Mouse (Mus musculus) adrenal gland, adult (tissue): ENCODE measurements around the gene Ppp1r11.

ENCODE experiments used
- DNase-seq, 2 experiments: peaks; one replicate each; pipeline ENCODE4 v3.0.0; 2022 to 2023; ENCODE audit warnings: low spot score in 1 of 2; ENCODE audit not compliant: inconsistent age in 2 of 2

Ppp1r11 gene

DNA sequence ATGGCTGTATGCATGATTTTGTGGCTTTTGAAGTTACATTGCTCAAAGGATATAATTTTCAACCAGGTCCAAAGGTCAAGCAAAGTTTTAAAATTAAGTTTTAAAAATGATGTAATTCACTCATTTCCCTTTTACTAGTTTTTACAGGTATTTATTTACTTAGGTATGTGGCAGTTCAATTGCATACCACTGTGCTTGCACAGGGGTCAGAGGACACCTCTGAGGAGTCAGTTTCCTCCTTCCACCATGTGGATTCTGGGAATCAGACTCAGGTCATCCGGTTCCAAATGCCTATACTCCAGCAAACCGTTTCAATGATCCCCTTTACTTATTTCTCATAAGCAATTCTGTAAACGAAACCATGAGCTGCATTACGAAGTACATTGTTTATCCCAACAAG, 28.8 kb downstream of the Ppp1r11 start:
- DNase-seq: no peak

DNA sequence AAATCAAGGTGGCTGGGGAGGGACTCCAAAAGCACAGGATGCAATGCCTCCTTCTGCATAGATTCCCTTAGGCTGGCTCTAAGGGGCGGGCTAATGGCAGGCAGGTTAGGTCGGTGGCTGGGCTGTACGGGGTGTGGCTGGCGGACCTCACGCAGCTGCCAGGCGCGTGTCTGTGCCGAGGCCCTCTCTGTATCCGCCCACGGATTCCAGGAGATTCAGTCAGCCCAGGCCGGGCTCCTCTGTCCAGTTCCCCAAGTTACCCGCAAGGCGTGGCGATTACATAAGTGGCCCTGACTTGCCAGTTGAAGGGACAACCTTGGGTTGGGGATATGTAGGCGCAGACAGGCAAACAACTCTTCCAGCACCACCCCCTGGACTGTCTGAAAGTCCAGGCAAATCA, 31.3 kb downstream of the Ppp1r11 start:
- DNase-seq: peak; percentile 89 to 93

DNA sequence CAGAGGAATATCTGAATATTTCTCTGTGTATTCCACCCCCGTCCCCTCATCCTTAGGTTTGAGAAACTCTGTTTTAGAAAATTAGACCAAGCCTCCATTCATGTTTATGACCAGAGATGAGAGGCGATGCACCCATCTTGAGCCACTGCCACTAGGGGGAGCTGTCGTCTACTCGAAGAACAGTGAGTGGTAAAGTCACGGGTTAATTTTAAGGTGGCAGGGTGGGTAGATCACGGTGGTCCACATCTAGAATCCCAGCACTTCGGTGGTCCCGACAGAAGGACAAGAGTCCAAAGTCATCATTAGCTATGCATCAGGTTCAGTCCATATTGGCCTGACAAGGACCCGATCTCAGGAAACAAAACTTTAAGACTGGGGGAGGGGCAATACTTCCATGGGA, 36.5 kb downstream of the Ppp1r11 start:
- peak; percentile 48 to 87 for DNase-seq

DNA sequence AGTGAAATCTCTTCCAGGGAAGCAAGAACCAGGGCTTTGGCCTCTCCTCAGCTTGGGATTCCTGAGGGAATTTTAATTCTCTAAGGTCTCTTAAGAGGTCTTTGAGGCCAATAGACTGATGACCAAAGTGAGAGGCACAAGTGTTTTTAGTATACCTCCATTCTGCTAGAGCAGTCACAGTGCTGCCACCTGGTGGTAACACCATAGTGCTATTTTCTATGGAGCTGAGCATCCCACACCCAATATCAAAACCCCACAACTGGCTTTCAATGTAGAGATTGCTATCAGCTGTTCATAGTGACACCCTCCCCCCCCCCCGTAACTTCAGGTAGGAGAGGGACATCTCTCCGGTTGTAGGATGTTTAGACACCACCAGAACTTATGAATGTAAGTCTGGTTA, 37.4 kb downstream of the Ppp1r11 start:
- peak; percentile 63 to 89 for DNase-seq

DNA sequence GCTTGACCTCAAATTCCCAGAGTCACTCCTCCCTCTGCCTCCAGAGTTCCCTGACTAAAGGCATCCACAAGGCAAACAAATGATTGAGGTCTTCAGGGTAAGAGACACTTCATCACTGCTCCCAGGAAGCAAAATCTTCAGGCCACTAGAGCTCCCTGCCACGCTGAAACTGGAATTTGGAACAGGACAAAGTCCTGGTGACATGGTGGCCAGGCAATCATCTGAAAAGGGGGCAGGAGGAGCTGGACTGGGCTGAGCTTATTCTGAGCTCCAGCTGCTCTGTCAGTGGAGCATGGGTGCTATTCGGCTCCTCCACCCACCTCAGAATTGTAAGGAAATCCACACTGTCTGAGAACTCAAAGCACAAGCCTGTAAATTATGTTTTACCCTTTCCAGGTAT, 39.5 kb downstream of the Ppp1r11 start:
- DNase-seq: no peak

DNA sequence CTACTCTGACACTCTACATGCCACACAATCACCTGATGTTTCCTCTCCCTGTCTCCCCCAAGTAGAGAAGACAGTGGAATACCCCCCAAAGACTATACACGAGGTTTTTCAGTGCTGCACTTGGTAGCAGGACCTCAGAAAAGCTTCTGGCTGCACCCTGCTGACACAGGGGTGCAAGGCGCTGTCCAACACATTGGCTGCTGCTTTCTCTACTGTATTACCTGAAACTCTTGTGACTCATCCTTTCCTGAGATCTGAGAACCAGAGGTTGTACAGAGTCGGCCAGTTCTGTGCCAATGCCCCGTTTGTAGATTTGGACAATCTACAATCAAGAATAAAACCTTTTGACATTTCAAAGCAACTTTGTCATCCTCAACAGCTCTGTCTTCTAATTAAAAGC, 41.7 kb downstream of the Ppp1r11 start:
- no peak for DNase-seq

DNA sequence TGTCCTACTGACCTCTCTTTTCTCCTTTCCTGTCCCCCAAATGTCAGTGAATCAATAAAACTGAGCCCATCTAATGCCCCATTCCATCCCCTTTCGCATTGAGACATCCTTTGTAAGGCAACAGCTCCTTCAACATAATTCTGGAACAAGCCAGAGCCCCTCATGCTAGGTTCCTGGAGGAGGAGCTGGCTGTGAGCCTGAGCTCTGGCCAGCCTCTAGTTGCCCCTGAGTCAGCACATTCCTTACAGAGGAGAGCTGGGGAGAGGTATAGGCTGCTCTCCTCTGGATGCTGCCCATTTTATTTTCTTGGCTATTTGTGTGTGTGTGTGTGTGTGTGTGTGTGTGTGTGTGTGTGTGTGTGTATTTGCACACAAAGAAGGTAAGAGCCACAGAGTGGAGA, 43.3 kb downstream of the Ppp1r11 start:
- DNase-seq: no peak

DNA sequence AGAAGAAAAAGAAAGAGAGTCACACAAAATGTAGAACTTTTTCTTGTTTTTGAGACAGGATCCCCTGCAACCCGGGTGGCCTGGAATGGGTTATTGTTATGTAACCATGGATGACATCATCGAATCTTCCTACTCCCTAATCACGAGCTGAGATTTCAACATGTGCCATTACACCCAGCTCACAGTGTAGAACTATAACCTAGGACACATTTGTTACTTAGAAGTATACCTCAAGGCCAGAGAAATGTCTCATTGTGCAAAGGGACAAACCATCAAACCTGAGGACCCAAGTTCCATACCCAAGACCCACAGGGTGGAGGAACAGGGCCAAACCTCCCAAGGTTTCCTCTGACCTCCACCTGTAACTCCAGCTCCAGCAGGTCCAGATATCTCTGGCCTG, 47.9 kb downstream of the Ppp1r11 start:
- peak; percentile 22 to 54 for DNase-seq

DNA sequence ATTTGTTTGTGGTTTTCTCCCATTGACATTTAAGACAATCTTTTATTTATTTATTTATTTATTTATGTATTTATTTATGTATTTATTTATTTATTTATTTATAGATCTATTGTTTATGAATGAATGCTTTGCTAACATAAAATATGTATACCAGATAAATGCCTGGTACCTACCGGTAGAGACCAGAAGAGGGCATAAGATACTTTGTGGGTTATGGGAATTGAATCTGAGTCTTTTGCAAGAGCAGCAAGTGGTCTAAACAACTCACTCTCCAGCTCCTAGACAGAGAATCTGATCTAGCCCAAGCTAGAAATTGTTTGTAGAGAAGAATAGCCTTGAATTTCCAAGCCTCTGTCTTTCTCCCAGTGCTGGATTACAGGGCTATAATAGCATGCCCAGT, 50.9 kb downstream of the Ppp1r11 start:
- no peak for DNase-seq

DNA sequence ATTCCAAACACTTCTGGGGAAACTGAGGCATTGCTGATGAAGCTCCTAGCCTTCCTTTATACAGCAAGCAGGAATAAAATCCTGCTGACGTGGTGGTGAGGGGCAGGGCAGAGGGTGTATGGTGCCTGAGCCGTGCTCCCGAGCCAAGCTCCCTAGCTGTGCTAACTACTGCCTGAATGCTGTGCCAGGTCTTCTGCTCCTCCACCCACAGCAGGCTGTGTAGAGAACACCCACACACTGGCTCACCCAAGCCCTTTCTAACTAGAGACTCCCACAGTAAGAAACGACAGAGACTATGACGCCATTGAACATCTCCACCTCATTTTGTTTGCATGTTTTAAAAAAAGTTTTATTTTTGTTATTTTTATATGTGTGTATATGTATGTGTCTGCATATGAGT, 51.5 kb downstream of the Ppp1r11 start:
- no peak for DNase-seq

DNA sequence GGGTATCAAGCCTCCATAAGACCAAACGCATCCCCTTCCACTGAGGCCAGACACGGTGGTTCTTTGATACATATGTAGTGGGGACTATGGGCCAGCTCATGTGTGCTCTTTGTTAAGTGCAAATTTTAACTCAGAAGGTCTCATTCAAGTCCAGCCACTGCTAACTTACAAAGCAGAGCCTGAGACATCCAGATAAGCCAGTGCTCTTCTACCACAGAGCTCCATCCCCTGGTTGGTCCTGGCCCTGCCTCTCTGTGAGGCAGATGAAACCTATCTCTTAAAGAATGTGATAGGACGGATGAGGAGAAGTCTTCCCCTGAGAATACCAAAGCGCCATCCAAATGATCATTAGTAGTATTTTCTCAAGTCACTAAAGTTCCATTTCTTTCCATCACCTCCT, 52.2 kb downstream of the Ppp1r11 start:
- DNase-seq: no peak
